Comparison of ENCODE assay signal across 9 mouse cellular contexts in genomic region chr7:117630657-117631056, GRCm38 (mm10).
DNase-seq lines count a peak whose midpoint lies in the region; ATAC-seq and TF ChIP-seq lines count a peak whose summit lies in the region.
"Had no signal": no experiment of that assay in that cellular context is flagged by ENCODE, and none has a peak within 500 bp of the region (broad histone marks: within the 10 kb centered on the region; RNA-seq: fewer than 3 reads in every experiment).

No protein-coding gene starts in this region.

- no peaks in the 10 kb centered on the region for H3K36me3 ChIP-seq in thymus, adult 2 months (ENCODE audit: control insufficient read depth, insufficient read depth, low read length)
- H3K36me3 ChIP-seq: hindbrain, embryonic 15.5 days had no signal

- WGBS in thymus, adult 2 months, result 85% methylated on average over 5 of the region's 5 CpGs

- peak; percentile 92 for ATAC-seq in inflammation-experienced regulatory T-cells, adult 6 months

- H3K27ac ChIP-seq in thymus, adult 2 months (ENCODE audit: control insufficient read depth, insufficient read depth, low read length), result no peak overlapping the region
- H3K27ac ChIP-seq: hindbrain, embryonic 15.5 days had no signal

- peak; percentile 17 to 19 for DNase-seq in heart, postnatal 10 days
- no peak for DNase-seq in heart, adult 8-10 months (ENCODE audit: low spot score)
- DNase-seq in thymus, adult 2 months, result peak; percentile 54
- no peak for DNase-seq in thymus, adult 18-20 months
- peak; percentile 33 for DNase-seq in retina, postnatal 1 day
- DNase-seq in gastrocnemius, adult 8-10 months (ENCODE audit: low spot score in 2 of 2), result no peak
- DNase-seq in layer of hippocampus, postnatal 36 days, result no peak

- no peaks in the 10 kb centered on the region for H3K27me3 ChIP-seq in thymus, adult 2 months (ENCODE audit: control insufficient read depth, insufficient read depth, low read length)
- H3K27me3 ChIP-seq: hindbrain, embryonic 15.5 days had no signal

- no peak for TF ChIP-seq CTCF in thymus, adult 2 months (IDR thresholded peaks at IDR 0.05; ENCODE audit: borderline replicate concordance, control insufficient read depth, extremely low read depth, insufficient read depth, low read length, poor library complexity)

- TF ChIP-seq POLR2A in thymus, adult 2 months (IDR thresholded peaks at IDR 0.05; ENCODE audit: control insufficient read depth, extremely low read depth, insufficient read depth, low read length, poor library complexity), result no peak

- no peak overlapping the region for H3K4me3 ChIP-seq in thymus, adult 2 months (ENCODE audit: control insufficient read depth, insufficient read depth, low read length)
- H3K4me3 ChIP-seq: hindbrain, embryonic 15.5 days had no signal

- peaks cover 9% of the 10 kb centered on the region for H3K4me1 ChIP-seq in thymus, adult 2 months (replicated peaks; ENCODE audit: control insufficient read depth, insufficient read depth, low read length)

- intact Hi-C loops in heart, postnatal 10 days (cut with DNase I), result no loop called here

Comparison
In these comparisons a context has a peak if more than half of its experiments do, and no peak if none do; other contexts are left out.
1. DNase-seq: peak in heart, postnatal 10 days (2 of 2), thymus, adult 2 months (single experiment) and retina, postnatal 1 day (single experiment); none in heart, adult 8-10 months (single experiment), thymus, adult 18-20 months (0 of 2), gastrocnemius, adult 8-10 months (0 of 2) and layer of hippocampus, postnatal 36 days (0 of 2).